Mouse (Mus musculus): ENCODE measurements around the gene Tubgcp4.
A peak's percentile ranks its signal among the peaks of the same experiment; 100 is the strongest.

Gene Tubgcp4

GRCm38 (mm10) chr2:121206541-121206940 lies 36.1 kb downstream of the Tubgcp4 start:
- DNase-seq = no peak

- no peak for DNase-seq
These were observed 44.0 kb downstream of the Tubgcp4 start for GRCm38 (mm10) chr2:121214491-121214890.

DNA sequence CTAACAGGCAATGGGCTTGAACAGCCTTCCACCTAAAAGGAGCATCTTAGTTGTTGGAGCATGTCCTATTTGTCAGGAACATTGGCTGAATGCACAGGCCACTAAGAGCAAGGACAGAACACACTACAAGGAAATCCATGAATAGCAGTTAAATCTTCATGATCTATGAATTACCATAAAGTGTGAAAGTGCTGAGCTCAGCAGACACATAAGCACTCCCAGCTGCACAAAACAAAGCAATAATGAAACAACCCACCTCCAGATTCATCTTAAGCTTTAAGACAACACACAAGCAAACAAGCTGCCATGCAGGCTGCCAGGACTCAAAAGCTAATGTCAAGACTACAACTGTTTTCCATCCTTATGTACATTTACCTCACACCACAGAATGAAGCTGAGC lies 48.7 kb downstream of the Tubgcp4 start:
- no peak for DNase-seq

DNA sequence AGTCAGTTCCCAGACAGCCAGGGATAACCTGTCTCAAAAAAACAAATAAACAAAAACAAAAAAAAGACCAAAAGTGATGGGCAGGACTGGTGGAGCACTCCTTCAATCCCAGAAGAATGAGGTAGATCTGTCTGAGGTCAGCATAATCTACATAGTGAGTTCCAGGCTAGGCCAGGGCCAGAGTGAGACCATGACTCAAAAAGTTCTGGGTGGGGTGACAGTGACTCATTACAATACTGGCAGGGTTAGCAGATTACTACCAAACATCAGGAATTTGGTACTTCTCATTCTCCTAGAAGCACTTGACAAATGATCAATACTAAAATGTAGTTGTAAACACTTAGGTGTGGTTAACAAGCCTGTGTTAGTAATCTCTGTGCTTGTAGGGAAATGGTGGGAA lies 49.5 kb downstream of the Tubgcp4 start:
- no peak for DNase-seq

- peak; percentile 88 for DNase-seq
These were observed 52.6 kb downstream of the Tubgcp4 start for GRCm38 (mm10) chr2:121223010-121223409.

DNA sequence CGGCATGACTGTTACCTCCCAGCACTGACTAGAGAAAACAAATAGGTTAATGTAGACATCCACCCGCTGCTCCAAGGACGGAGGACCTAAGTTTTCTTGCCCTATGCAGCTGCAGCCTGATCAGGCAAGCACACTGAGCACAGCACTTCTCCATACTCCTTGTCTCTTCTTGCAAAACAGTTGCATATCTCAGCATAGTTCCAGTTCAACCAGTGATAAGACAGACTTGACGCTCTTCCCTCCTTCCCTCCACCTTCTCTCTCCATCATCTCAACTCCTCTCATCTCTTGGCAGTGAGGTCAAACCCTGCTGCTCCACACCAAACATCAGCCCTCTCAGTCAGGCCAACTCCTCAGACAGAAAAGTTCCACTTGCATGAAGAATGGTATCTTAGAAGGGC lies 57.7 kb downstream of the Tubgcp4 start:
- no peak for DNase-seq

DNA sequence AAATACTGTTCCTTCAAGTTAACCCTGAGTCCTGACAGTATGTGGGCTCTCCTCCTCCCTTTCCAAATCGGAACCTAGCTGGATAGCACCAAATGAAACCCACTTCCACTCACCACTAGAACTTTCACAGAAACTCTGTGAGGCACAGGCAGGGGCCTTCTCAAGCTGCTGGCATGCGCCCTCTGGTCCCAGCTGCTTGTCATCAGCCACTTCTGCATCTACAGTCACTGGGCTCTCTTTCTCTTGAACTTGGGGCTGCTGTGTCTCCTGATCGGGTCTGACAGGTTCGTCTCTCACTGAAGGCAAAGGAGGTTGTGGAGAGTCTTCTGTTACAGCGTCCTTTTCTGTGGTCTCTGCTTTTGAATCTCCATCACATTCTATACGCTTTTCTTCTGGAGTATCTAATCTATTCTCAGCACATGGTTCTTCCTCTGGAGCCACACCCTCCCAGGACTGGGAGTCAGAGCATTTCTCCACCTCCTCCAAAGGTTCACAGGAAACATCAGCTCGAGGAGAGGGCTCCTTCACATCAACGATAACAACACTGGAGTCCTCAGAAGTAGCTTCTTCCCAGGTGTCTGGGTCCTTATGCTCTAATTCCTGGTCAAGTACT lies 65.1 kb downstream of the Tubgcp4 start:
- no peak for DNase-seq

DNA sequence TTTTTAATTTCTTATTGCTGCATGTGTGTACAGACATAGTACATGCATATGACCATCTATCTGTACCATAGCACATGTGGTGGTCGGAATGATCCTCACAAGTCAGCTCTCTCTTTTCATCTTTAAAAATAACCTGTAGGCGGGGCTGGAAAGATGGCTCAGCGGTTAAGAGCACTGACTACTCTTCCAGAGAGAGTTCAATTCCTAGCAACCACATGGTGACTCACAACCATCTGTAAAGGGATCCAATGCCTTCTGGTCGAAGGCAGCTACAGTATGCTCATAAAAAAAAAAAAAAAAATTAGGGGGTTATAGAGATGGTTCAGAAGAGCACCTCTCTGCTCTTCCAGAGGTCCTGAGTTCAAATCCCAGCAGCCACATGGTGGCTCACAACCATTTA lies 69.0 kb downstream of the Tubgcp4 start:
- no peak for DNase-seq

GRCm38 (mm10) chr2:121244099-121244498 lies 73.6 kb downstream of the Tubgcp4 start:
- DNase-seq = no peak

All from cerebellum, adult 9-10 months (tissue).